Mouse (Mus musculus) testis, postnatal 14 days (tissue): ENCODE data around the gene Gm49395.

Experiments
- DNase-seq: peaks from one replicate; pipeline ENCODE4 v3.0.0; 2021; ENCODE audit warnings: low spot score

Gene Gm49395

GRCm38 (mm10) chr13:115052568-115052967, 49.2 kb downstream of the Gm49395 start:
- no peak for DNase-seq

DNA sequence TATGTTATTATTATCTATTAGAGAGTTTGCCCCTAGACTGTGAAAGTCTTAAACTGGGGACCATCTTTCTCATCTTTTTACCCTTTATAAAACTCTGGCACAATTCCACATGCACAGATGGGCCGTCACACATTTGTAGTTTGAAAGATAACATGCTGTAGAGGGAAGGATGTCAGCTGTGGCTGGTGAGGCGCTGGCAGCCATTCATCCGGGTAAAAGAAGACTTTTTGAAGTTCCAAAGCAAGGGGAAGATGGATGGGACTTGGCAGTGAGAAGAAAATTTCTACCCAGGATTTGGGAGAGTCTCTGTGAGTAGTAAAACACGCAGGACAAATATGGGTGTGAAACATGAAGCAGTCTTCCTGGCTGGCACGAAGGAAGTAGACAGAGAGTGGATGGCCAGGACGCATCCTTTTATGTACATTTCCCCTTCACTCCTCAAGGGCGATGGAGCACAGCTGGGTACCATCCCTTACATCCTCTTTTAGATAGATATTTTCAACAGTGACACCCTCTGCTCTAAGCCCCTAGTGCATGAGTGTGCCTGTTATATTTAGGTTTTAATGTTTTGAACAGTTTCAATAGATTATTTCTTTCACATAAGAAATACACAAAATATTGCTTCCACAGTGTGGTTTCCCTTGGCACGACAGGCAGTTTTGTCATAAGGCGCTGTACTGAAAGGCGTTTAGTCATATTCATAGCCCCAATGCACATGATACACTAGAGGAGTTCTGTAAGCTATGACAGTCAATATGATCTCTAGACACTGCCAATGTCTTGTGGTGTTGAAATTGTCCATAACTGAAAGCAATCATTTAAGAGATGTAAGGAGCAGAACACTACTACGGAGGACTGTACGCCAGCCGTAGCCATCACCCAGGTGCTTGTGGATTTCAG, 50.8 kb downstream of the Gm49395 start:
- no peak for DNase-seq

GRCm38 (mm10) chr13:115042652-115043051, 59.1 kb downstream of the Gm49395 start:
- no peak for DNase-seq

DNA sequence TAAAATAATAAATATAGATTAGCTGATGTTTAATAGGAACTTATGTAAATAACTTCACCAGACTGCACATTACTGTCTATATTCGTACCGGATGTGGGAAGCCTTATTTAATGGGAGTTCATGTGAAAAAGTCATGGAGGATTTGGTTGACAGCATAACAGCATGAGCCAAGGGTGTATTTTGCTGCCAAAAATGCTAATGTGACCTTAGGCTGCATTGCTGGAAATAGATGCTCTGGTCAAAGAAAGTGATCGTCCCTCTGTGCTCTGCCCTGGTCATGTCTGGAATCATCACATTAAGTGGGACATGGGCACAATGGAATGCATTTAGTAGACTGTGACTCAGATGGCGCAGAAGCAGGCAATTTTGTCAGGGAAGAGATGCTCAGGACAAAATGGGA, 64.4 kb downstream of the Gm49395 start:
- DNase-seq = no peak

DNA sequence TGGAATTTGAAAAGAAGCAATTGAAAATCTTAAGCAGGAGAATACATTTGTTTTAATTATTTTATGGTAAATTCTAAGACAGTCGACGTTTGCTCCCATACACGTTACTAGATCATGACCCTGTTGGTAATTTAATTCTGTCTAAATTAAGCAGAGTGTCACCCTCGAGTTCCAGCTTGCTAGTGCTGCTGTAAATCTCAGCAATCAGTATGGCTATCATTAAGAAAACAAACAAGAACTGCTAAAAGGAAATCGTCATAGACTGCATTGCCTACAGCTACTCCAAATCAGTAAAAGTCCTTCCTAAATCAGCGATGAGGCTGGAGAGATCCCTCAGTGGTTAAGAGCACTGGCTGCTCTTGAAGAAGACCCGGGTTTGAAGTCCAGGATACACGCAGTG, 66.3 kb downstream of the Gm49395 start:
- no peak for DNase-seq

DNA sequence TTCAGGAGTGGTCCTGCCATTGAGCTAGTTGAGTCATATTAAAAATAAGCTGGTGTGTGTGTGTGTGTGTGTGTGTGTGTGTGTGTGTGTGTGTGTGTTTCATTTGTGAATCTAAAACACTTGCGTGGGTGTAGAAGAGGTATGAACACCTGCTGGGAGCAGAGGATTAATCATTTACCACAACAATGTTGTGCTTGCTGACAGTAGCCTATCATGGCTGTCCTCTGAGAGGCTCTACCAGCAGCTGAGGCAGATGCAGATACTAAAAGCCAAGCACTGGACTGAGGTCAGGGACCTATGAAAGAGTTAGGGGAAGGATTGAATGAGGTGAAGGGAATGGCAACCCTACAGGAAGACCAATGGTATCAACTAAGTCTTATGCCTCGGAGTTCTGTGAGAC, 68.6 kb downstream of the Gm49395 start:
- no peak for DNase-seq

- DNase-seq = no peak
Measured at GRCm38 (mm10) chr13:115031177-115032000, 70.3 kb downstream of the Gm49395 start.

GRCm38 (mm10) chr13:115025394-115025793, 76.3 kb downstream of the Gm49395 start:
- DNase-seq = no peak

GRCm38 (mm10) chr13:115022117-115022787, 79.5 kb downstream of the Gm49395 start:
- no peak for DNase-seq

- no peak for DNase-seq
Measured at GRCm38 (mm10) chr13:115021411-115021810, 80.3 kb downstream of the Gm49395 start.

DNA sequence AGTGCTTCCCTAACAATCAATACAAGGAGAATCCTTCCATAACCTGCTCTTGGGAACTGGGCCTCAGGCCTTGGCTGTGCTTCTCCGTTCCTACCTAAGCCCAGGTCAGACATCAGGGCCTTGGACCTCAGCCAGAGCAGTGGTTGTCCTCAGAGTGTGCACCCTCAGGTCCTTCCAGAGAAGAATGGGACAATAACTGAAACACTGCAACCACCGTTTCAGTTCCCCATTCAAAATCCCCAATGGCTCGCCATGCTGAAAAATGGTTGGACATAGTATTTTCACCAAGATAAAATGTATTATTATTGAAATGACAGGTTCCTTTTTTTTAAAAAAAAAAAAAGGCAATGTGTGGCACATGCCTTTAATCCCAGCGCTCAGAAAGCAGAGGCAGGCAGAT, 81.0 kb downstream of the Gm49395 start:
- DNase-seq = no peak

GRCm38 (mm10) chr13:115017545-115017944, 84.2 kb downstream of the Gm49395 start:
- no peak for DNase-seq

DNA sequence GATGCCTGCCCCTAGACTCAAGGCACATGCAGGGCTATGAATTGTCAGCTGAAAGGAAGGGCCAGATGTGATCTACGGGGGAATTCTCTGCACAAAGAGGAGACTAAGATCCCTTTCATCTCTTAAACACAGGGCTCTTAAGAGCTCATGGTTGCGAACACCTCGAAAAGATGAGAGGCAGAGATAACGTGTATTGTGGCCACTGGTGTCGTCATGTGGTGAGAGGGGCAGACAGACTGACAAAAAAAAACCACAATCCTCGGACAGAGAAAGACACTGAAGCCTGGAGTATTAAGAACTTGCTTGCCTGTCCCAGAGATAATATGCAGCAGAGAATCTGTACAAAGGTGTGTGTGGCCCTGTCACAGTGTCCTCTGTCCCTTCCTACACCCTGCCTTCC, 90.2 kb downstream of the Gm49395 start:
- DNase-seq = no peak

- no peak for DNase-seq
Measured at GRCm38 (mm10) chr13:115006213-115006835, 95.4 kb downstream of the Gm49395 start.

DNA sequence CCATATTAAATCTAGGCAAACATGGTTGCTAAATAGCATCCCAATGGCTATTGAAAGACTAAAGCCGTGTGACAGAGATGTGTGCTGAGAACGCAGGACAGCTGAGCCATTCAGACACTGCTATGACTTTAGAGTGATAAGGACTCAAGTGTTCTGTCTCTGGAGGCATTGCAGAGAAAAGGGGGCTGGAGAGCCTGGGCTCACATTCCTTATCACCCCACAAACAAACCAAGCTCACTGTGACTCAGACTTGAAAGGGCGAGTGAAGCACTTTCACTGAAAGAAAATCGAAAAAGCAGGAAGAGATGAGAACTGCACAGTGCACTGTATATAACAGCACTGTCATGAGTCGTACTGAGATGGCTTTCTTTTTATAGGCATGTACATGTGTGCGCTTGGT, 96.4 kb downstream of the Gm49395 start:
- DNase-seq = no peak

GRCm38 (mm10) chr13:115003444-115004053, 98.2 kb downstream of the Gm49395 start:
- no peak for DNase-seq

DNA sequence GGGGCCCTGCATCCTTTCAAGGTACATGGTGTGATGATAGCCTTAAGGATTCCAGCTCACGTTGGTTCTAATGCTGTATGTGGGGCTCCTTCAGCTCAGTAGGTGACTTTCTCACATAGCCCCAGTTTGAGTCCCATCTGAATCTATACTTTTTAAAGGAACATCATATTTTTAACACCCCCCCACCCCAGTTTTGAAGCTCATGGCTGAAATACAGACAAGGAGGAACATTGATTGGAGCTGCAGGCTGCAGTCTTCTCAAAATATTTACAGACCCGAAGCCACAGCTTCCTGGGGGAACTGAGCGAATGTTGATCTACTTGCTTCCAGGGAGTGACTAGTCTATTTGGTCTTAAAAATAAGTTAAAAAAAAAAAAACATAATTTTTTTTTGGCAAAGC, 98.9 kb downstream of the Gm49395 start:
- DNase-seq = no peak

DNA sequence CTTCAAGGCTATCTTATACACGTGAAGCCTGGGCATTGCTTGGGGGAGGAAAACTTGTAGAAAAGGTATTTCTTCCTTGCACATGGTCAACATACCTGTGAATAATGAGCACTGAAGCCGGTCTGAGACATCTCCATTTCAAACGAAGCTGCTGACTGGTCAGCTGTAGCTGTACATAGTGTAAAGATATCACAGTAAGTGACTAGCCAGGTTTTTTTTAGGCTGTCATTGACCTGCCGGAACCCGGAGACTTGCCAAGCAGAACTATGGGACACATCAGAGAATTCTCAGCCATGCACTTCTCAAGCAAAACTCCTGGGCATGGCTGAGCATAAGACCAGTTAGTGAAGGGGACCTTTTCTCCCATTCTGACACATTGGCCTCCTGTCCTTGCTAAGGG, 99.6 kb downstream of the Gm49395 start:
- no peak for DNase-seq

DNA sequence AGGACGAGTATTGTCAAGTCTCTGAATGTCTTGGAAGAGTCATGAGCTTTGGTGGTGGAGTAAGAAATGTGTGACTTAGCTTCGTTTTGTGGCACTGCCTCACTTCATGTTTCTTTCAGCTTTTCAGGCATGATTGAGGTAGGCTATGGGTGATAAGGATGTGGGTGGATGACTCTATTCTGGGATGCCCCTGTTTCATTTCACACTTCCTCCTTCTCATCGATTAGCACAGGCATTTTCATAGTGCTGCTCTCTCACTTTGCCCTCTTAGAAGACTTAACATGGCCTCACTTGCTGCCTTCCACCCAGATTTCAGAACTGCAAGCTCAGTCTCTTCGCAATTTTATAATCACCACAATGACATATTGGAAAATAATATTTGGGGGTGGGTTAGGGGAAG, 102.1 kb downstream of the Gm49395 start:
- no peak for DNase-seq

DNA sequence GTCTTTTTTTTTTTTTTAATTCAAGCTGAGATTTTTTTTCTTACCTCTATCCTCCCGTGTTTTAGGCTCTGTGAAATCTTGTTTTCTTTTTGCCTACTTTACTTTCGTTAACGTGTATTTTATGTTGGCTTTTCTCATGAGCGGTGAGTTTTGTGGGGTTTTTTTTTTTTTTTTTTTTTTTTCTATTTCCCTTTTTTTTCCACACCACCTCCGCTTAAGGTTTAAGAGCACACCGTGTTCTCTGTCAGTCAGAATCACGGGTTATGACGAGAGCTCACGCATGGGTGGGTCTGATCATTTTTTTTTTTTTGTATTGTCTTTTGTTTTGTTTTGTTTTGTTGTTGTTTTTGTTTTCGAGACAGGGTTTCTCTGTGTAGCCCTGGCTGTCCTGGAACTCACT, 103.6 kb downstream of the Gm49395 start:
- no peak for DNase-seq

GRCm38 (mm10) chr13:114992260-114993014, 109.3 kb downstream of the Gm49395 start:
- no peak for DNase-seq
